ENCODE assay signal across 18 mouse cellular contexts in genomic region chr3:37812936-37813335, GRCm38 (mm10).
"Had no signal": no experiment of that assay in that cellular context is flagged by ENCODE, and none has a peak within 500 bp of the region (broad histone marks: within the 10 kb centered on the region; RNA-seq: fewer than 3 reads in every experiment).

No protein-coding gene starts in this region.

- H3K9ac ChIP-seq: liver, embryonic 14.5 days; lung, embryonic 14.5 days; midbrain, embryonic 12.5 days; neural tube, embryonic 13.5 days; neural tube, embryonic 15.5 days had no signal

- DNase-seq: lung, adult 18-20 months; lung, embryonic 14.5 days; lung, postnatal 10 days; lung, postnatal 4 days; midbrain, embryonic 14.5 days; retina, postnatal 1 day; right cerebral cortex, adult 18-20 months; right cerebral cortex, postnatal 25 days; right cerebral cortex, postnatal 4 days; spleen, adult 18-20 months; thymus, adult 18-20 months; thymus, postnatal 14 days; thymus, postnatal 36 days had no signal

- H3K4me1 ChIP-seq: megakaryocyte, embryonic 14.5 days had no signal

- H3K4me3 ChIP-seq: megakaryocyte, embryonic 14.5 days; midbrain, embryonic 12.5 days; neural tube, embryonic 13.5 days; neural tube, embryonic 15.5 days had no signal

- H3K4me2 ChIP-seq: lung, embryonic 14.5 days; midbrain, embryonic 12.5 days; neural tube, embryonic 13.5 days; neural tube, embryonic 15.5 days had no signal

- H3K27ac ChIP-seq: liver, embryonic 14.5 days; midbrain, embryonic 12.5 days; neural tube, embryonic 13.5 days; neural tube, embryonic 15.5 days had no signal

- H3K36me3 ChIP-seq: midbrain, embryonic 12.5 days; neural tube, embryonic 13.5 days; neural tube, embryonic 15.5 days had no signal

- H3K27me3 ChIP-seq: megakaryocyte, embryonic 14.5 days; midbrain, embryonic 12.5 days; neural tube, embryonic 13.5 days; neural tube, embryonic 15.5 days had no signal

- H3K9me3 ChIP-seq: midbrain, embryonic 12.5 days had no signal
